Mouse (Mus musculus): Measurements from ENCODE around the gene Scgb2b21. TPM values are rescaled to one million over a fixed set of nuclear protein-coding genes. Genes with fewer than 3 reads are reported as not detected.
"Not testable (repeated sequence)": the region's sequence is repeated elsewhere in the genome, so short reads cannot be mapped to it uniquely, and the experiment has no call there.

The Scgb2b21 gene
- total RNA-seq (2021) = not detected
- long read RNA-seq, experiment 1 = 0 reads
- long read RNA-seq, experiment 2 = 0 reads

GRCm38 (mm10) chr7:33520358-33520757 is at the start of gene Scgb2b21:
Scgb2b21 (minus strand) TSS chr7:33520458.
- no peak for DNase-seq (ENCODE audit: low spot score in 2 of 2)

- DNase-seq (ENCODE audit: low spot score in 2 of 2) = not testable (repeated sequence)
Observed at GRCm38 (mm10) chr7:33543420-33543819, 23.2 kb upstream of the Scgb2b21 start.

Other genes with a start within 250 kb of the Scgb2b21 start
- gene Scgb2b19, start 240.1 kb downstream of the Scgb2b21 start, total RNA-seq (2021) = not detected
- not detected for gene Scgb1b19, start 233.2 kb downstream of the Scgb2b21 start, total RNA-seq (2021)
- not detected for gene Scgb2b20, start 154.1 kb downstream of the Scgb2b21 start, total RNA-seq (2021)
- gene Scgb1b20, start 147.2 kb downstream of the Scgb2b21 start, total RNA-seq (2021) = not detected
- gene Scgb2b24, start 218.9 kb upstream of the Scgb2b21 start, total RNA-seq (2021) = not detected
- gene Scgb1b24, start 223.3 kb upstream of the Scgb2b21 start, total RNA-seq (2021) = not detected

All from layer of hippocampus, postnatal 14 days (tissue).